Mouse (Mus musculus): ENCODE measurements around the gene Dnajc5g. TPM values are rescaled to one million over a fixed set of nuclear protein-coding genes. Genes with fewer than 3 reads are reported as not detected.

The Dnajc5g gene
- polyA plus RNA-seq, 1 experiment from 2014 or later, result not detected

DNA sequence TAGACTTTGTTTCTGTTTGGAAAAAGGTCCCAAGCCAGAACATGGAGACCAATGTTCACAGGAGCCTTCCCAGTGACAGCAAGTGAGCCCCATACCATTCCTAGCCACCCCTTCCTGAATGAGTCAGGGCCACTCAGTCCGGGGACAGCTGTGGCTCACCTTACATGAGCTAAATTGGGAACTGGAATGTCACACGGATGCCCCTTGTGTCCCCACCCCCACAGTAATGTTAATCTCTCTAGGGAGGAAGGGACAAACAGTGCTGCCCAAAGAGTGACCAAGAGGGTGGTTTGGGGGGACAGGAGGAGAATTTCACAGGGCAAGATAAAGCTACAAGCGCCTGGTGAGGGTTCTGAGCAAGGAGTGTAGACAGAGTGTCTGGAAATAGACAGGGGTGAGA, 10.3 kb downstream of the Dnajc5g start, which contains the start of gene Trim54:
Trim54 (plus strand) TSS at position 359 of the 400 bp plus-strand sequence.
- H3K4me1 ChIP-seq, result no peaks in the 10 kb centered on the region
- H3K9me3 ChIP-seq, result no peaks in the 10 kb centered on the region
- no peaks in the 10 kb centered on the region; the same call in 1 of the 2 replicates for H3K27me3 ChIP-seq (replicated peaks)
- H3K27ac ChIP-seq, result no peak within 1 kb of the TSS
- no peak for ATAC-seq (ENCODE audit: insufficient read depth, low FRiP score, low read depth)
- no peak within 1 kb of the TSS for H3K9ac ChIP-seq
- H3K36me3 ChIP-seq, result no peaks in the 10 kb centered on the region
- no peak within 1 kb of the TSS for H3K4me2 ChIP-seq
- 29% methylated on average over 3 of the region's 3 CpGs for WGBS
- no peak within 1 kb of the TSS for H3K4me3 ChIP-seq (replicated peaks)

DNA sequence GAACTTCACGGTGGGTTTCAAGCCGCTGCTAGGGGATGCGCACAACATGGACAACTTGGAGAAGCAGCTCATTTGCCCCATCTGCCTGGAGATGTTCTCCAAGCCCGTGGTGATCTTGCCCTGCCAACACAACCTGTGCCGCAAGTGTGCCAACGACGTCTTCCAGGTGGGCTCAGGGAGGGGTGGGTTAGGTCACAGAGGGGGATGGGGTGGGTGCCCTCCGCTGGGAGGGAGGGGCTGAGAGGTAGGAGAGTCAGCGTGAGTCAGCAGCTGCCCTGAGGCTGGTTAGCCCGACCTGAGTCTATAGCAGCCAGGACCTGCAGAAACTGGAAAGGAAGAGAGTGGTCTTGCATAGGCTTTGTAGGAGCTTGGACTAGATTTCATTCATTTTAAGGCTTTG, 10.8 kb downstream of the Dnajc5g start:
- Histone ChIP-seq H3K9ac (no peak overlapping the region), H3K4me1 (no peaks in the 10 kb centered on the region), H3K4me3 (replicated peaks) (no peak overlapping the region), H3K4me2 (no peak overlapping the region), H3K36me3 (no peaks in the 10 kb centered on the region), H3K27me3 (replicated peaks) (no peaks in the 10 kb centered on the region; the same call in 1 of the 2 replicates), H3K27ac (no peak overlapping the region), H3K9me3 (no peaks in the 10 kb centered on the region)
- ATAC-seq (ENCODE audit: insufficient read depth, low FRiP score, low read depth), result no peak
- WGBS, result 28% methylated on average over 10 of the region's 10 CpGs

DNA sequence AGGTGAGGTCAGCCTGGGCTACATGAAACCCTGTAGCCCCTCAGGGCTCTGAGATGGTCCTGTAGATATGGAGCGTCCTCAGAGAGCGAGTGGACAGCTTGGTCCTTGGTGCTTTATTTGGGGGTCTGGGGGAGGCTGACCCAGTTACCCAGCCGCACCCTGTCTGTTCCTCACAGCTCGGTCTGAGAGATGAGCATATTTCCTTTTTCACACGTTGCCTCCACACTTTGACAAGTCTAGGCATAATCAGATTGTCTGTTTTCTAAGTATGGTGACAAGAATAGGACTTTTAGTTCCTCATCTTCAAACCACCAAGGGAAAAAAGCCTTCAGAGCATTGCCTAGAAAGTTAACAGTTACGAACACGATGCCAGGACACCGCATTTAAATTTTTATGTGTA, 15.0 kb downstream of the Dnajc5g start:
- ATAC-seq (ENCODE audit: insufficient read depth, low FRiP score, low read depth), result no peak
- no peak overlapping the region for H3K4me2 ChIP-seq
- no peaks in the 10 kb centered on the region for H3K27me3 ChIP-seq (replicated peaks)
- no peaks in the 10 kb centered on the region for H3K36me3 ChIP-seq
- H3K4me1 ChIP-seq, result no peaks in the 10 kb centered on the region
- 77% methylated on average over 8 of the region's 8 CpGs for WGBS
- no peaks in the 10 kb centered on the region for H3K9me3 ChIP-seq
- H3K9ac ChIP-seq, result no peak overlapping the region
- H3K27ac ChIP-seq, result no peak overlapping the region
- H3K4me3 ChIP-seq (replicated peaks), result no peak overlapping the region

DNA sequence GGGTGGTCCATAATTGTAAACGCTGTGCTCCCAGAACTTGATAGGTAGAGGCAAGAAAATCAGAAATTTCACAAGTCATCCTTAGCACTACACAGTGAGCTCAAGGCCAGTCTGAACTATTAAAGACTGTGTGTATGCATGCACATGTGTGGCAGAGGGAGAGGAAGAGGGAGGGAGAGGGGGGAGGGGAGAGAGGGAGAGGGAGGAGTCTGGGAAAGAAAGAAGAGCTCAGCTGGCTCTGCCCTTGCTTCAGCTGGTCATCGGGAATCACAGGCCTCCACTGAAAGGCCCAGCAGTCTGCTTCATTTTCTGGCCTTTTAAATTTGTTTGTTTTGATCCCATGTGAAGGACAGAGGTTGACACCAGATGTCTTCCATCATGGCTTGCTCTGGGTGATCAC, 17.4 kb downstream of the Dnajc5g start:
- 37% methylated on average over 2 of the region's 2 CpGs for WGBS
- no peak overlapping the region for H3K9ac ChIP-seq
- H3K4me1 ChIP-seq, result no peaks in the 10 kb centered on the region
- no peaks in the 10 kb centered on the region for H3K36me3 ChIP-seq
- H3K27me3 ChIP-seq (replicated peaks), result no peaks in the 10 kb centered on the region
- H3K27ac ChIP-seq, result no peak overlapping the region
- no peak for ATAC-seq (ENCODE audit: insufficient read depth, low FRiP score, low read depth)
- no peaks in the 10 kb centered on the region for H3K9me3 ChIP-seq
- H3K4me2 ChIP-seq, result no peak overlapping the region
- no peak overlapping the region for H3K4me3 ChIP-seq (replicated peaks)

DNA sequence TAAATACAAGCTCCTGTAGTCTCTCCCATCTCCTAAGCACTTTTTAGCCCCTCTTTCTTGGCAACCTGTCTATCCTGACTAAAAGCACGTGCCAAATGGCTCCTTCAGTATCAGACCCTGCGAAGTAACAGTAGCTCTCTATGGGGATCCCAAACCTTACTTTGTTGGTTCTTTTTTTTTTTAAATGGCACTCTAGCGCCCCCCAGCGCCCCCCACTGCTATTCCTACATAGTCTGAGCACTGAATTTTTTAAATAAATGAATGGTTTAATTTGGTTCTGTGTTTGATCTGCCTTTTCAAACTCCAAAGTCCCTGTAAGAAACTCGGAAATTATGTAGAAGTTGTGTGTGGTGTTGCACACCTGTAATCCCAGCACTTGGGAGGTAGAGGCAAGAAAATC, 20.0 kb downstream of the Dnajc5g start:
- Histone ChIP-seq H3K4me3 (replicated peaks) (no peak overlapping the region), H3K9me3 (no peaks in the 10 kb centered on the region), H3K27ac (no peak overlapping the region), H3K27me3 (replicated peaks) (no peaks in the 10 kb centered on the region), H3K36me3 (no peaks in the 10 kb centered on the region), H3K9ac (no peak overlapping the region), H3K4me1 (no peaks in the 10 kb centered on the region), H3K4me2 (no peak overlapping the region)
- 39% methylated on average over 5 of the region's 5 CpGs for WGBS
- no peak for ATAC-seq (ENCODE audit: insufficient read depth, low FRiP score, low read depth)

DNA sequence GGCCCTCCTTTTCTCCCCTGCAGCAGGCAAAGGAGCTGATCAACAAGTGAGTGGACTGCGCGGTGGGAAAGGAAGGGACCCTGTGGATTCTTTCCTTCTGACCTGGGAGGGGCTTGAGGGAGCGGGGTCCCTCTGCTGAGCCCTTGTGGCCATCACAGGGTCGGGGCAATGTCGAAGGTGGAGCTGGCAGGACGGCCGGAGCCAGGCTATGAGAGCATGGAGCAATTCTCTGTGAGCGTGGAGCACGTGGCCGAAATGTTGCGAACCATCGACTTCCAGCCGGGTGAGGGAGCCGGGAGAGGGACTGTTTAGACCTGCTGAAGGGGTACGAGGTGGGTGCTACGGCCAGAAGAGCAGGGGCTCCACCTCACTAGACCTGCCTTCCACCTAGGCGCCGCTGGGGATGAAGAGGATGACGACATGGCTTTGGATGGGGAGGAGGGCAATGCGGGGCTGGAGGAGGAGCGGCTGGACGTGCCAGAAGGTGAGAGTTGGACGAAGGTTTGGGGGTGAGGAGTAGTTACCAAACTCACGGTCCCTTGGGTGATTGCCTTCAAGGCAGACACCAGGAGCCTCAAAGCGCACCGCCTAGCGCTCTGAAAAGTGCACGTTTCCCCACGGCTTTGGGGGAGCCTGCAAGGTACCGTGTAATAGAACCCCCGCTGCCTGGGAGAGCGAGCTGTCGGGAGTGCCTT, 30.8 kb downstream of the Dnajc5g start:
- peak overlapping the region; percentile 3; the same call in 1 of the 2 replicates for H3K4me2 ChIP-seq
- 2% methylated on average over 33 of the region's 33 CpGs for WGBS
- H3K27ac ChIP-seq, result no peak overlapping the region
- peaks cover 4% of the 10 kb centered on the region; the same call in 1 of the 2 replicates for H3K36me3 ChIP-seq
- H3K9me3 ChIP-seq, result no peaks in the 10 kb centered on the region
- H3K4me3 ChIP-seq (replicated peaks), result no peak overlapping the region
- H3K4me1 ChIP-seq, result peaks cover 16% of the 10 kb centered on the region
- ATAC-seq (ENCODE audit: insufficient read depth, low FRiP score, low read depth), result no peak
- peaks cover 53% of the 10 kb centered on the region for H3K27me3 ChIP-seq (replicated peaks)
- no peak overlapping the region for H3K9ac ChIP-seq

DNA sequence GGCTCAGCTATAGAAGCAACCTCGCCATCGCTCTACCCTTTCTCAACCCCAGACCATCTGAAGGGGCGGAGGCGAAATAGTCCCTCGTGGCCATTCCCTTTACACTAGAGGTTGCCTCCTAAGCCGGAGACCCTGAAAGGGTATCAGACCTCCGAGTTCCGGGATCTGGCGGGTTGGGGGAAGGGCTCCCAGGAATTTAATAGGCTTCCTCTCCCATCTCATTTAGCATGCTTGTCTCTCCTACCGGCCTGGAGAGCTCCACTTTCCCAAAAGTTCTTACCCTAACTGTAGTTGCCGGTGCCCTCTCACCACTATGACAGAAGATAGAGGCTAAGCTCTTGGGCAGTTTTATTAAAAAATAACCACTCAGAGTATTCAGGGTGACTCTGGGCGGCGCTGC, 31.6 kb downstream of the Dnajc5g start:
- H3K36me3 ChIP-seq, result peaks cover 4% of the 10 kb centered on the region; the same call in 1 of the 2 replicates
- H3K4me1 ChIP-seq, result peaks cover 16% of the 10 kb centered on the region
- no peak overlapping the region for H3K27ac ChIP-seq
- peaks cover 53% of the 10 kb centered on the region for H3K27me3 ChIP-seq (replicated peaks)
- no peak for ATAC-seq (ENCODE audit: insufficient read depth, low FRiP score, low read depth)
- 2% methylated on average over 13 of the region's 13 CpGs for WGBS
- peak overlapping the region; percentile 33 for H3K4me2 ChIP-seq
- H3K9me3 ChIP-seq, result no peaks in the 10 kb centered on the region
- peak overlapping the region; percentile 5; the same call in 1 of the 2 replicates for H3K4me3 ChIP-seq (replicated peaks)
- no peak overlapping the region for H3K9ac ChIP-seq

DNA sequence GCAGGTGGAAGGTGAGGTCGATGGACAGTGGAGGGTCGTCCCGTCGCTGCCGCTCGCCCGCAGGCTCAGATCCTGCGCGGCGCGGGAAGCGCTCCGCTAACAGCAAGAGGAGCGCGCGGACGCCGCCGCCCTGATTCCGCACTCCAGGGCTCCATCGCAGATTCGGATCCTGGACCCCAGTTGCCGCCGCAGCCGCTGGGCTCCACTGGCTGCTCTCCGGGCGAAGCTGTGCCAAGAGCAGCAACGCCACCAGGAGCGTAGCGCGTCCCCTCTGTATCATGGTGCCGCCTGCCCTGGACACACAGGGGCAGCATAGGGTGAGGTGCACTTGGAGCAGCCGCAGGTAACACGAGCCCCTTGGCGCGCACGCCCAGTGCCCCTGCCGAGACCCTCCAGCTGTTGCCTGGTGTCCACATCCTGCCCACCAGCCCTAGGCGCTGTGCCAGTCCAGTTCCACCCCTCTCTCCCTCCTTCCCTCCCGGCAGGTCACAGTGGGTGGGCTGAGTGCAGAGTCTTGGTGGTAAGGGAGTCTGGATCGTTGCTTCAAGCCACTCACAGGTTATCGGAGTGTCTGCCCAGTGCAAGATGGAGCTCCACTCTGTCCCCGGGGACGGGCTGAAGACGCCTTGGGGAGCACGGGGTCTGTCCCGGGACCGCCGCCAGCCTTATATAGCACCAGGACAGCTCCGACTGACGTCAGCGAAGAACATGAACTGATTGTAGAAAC, 32.3 kb downstream of the Dnajc5g start, which contains the start of gene Ucn:
Ucn (minus strand) TSS at position 589 of the 727 bp plus-strand sequence.
- H3K27ac ChIP-seq, result no peak within 1 kb of the TSS
- peak within 1 kb of the TSS; percentile 33 for H3K4me2 ChIP-seq
- peak; percentile 31; the same call in 1 of the 2 replicates for ATAC-seq (ENCODE audit: insufficient read depth, low FRiP score, low read depth)
- peaks cover 4% of the 10 kb centered on the region; the same call in 1 of the 2 replicates for H3K36me3 ChIP-seq
- H3K9me3 ChIP-seq, result no peaks in the 10 kb centered on the region
- WGBS, result 2% methylated on average over 52 of the region's 52 CpGs
- no peak within 1 kb of the TSS for H3K9ac ChIP-seq
- H3K4me1 ChIP-seq, result peaks cover 16% of the 10 kb centered on the region
- H3K4me3 ChIP-seq (replicated peaks), result peak within 1 kb of the TSS; percentile 5; the same call in 1 of the 2 replicates
- H3K27me3 ChIP-seq (replicated peaks), result peaks cover 53% of the 10 kb centered on the region

DNA sequence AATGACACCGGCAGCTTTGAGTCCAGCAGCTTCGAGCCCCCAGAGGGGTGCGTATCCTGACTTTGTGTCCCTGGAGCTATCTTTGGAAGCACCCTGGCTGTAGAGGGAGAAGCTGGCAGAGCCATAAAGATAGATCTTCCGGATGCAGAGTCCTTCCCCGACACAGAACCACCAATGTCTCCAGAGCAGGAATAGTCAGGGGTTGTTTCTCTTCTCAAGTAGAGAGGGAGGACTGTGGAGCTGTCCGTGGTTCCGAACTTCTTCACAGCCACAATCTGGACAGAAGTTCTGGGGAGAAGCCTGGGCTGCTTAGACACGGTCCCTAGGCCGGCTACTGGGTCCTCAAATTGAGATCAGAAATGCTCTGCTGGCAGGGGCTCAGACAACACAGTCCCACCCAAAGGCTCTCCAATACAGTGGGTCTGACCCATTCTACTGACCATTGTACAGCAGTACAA, 32.9 kb downstream of the Dnajc5g start:
- Histone ChIP-seq H3K36me3 (peaks cover 6% of the 10 kb centered on the region; the same call in 1 of the 2 replicates), H3K27me3 (replicated peaks) (peaks cover 49% of the 10 kb centered on the region), H3K4me2 (peak overlapping the region; percentile 33; the same call in 1 of the 2 replicates), H3K27ac (no peak overlapping the region), H3K9ac (no peak overlapping the region), H3K9me3 (no peaks in the 10 kb centered on the region), H3K4me3 (replicated peaks) (0 out of 2 replicates have a peak overlapping the region, but pooled peaks have one; percentile 5), H3K4me1 (peaks cover 16% of the 10 kb centered on the region)
- ATAC-seq (ENCODE audit: insufficient read depth, low FRiP score, low read depth), result no peak
- 10% methylated on average over 9 of the region's 9 CpGs for WGBS

DNA sequence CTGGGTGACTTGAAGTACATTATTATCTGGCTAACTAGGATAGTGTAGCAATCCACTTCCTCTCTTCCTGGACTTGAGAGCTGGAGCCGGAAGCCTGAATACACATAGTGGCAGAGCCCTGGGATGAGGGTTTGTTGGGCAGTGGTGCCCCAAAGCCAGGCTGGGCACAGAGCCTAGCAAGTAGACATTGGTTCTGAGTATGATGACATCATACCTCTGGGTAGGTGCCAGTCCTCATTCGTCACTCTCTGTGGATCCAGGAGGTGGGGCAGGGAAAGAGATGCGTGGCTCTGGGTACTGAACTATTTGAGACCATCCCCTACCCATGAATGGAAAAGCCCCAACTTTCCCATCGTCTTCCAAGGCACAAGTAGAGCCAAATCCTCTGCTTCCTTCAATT, 43.7 kb downstream of the Dnajc5g start:
- WGBS, result 84% methylated on average over 4 of the region's 4 CpGs

DNA sequence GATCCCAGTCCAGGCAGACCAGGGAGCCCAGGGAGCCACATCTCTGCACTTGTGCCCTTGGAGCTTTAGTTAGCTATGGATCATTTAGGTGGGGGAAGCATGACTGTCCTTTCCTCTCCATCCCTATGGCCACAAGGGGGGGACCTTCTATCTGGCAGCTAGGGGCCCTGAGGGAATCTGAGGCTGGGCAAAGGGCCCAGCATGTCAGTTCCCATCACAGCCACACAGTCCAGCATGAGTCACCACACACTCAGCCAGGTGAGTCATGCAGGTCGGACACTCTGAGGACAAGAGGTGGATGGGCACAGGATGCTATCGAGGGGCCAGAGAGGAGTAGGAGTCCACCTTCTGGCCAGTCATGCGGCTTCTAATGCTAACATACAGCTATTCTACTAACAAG, 45.7 kb downstream of the Dnajc5g start:
- Histone ChIP-seq H3K9me3 (no peaks in the 10 kb centered on the region), H3K27ac (no peak overlapping the region), H3K9ac (no peak overlapping the region), H3K4me1 (peaks cover 10% of the 10 kb centered on the region; the same call in 1 of the 2 replicates), H3K4me3 (replicated peaks) (no peak overlapping the region), H3K4me2 (no peak overlapping the region), H3K27me3 (replicated peaks) (no peaks in the 10 kb centered on the region), H3K36me3 (peaks cover 4% of the 10 kb centered on the region; the same call in 1 of the 2 replicates)
- ATAC-seq (ENCODE audit: insufficient read depth, low FRiP score, low read depth), result no peak
- 76% methylated on average over 3 of the region's 3 CpGs for WGBS

More for the DNA sequence above, 43.7 kb downstream of the Dnajc5g start:
- no peak for ATAC-seq (ENCODE audit: insufficient read depth, low FRiP score, low read depth)
- Histone ChIP-seq H3K4me2 (no peak overlapping the region), H3K27ac (no peak overlapping the region), H3K9me3 (no peaks in the 10 kb centered on the region), H3K9ac (no peak overlapping the region), H3K36me3 (0 out of 2 replicates have a peak, but pooled peaks cover 4% of the 10 kb centered on the region), H3K4me1 (peaks cover 10% of the 10 kb centered on the region; the same call in 1 of the 2 replicates), H3K4me3 (replicated peaks) (no peak overlapping the region), H3K27me3 (replicated peaks) (no peaks in the 10 kb centered on the region)

Data from stomach, embryonic 15.5 days (tissue).